Mouse (Mus musculus) spleen, adult 12 weeks (tissue): ENCODE results near the gene Prl8a8.

ENCODE experiments used
- DNase-seq: peaks from one replicate; pipeline ENCODE4 v3.0.0; 2022; ENCODE audit warnings: low spot score

Prl8a8 gene

GRCm38 (mm10) chr13:27513117-27513516 lies at the start of gene Prl8a8:
TSS of gene Prl8a8 (minus strand) at chr13:27513217.
- no peak for DNase-seq

GRCm38 (mm10) chr13:27553336-27553735 lies 40.3 kb upstream of the Prl8a8 start:
- no peak for DNase-seq

- DNase-seq, result no peak
Measured at GRCm38 (mm10) chr13:27523156-27523555, 10.1 kb upstream of the Prl8a8 start.

GRCm38 (mm10) chr13:27507645-27508044 lies 5.4 kb downstream of the Prl8a8 start:
- DNase-seq, result no peak
